Mouse (Mus musculus) adrenal gland, postnatal 4 days (tissue): ENCODE measurements at regions not wholly inside any gene's neighbourhood (a gene's known extent, or its start where the extent isn't known, plus 50 kb on each side); places are given as distances from the start of the nearest gene placed in this dataset.
"Not testable (repeated sequence)": the region's sequence is repeated elsewhere in the genome, so short reads cannot be mapped to it uniquely, and the experiment has no call there.

Experiments used
- DNase-seq, 2 experiments: peaks; one replicate each; pipeline ENCODE4 v3.0.0; 2021 to 2022; ENCODE audit warnings: low spot score in 2 of 2, mixed read lengths in 2 of 2

DNA sequence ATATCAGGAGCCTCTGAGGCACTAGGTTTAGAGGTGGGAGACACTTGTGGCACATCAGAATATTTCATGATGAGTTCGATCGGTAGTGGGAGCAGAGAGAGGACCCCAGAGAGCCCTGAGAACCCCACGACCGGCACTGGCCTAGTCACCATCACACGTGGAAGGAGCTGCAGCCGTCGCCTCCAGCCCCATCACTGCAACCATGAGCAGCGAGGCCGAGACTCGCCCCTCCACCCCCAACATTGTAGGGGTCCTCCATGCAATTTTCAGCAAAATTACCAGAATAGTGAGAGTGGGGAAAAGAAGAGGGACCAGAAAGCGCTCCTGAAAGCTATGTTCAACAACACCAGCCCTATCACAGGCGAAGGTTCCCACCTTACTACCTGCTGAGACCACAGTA lies 297.0 kb downstream of the Edem1 start:
- DNase-seq = no peak

DNA sequence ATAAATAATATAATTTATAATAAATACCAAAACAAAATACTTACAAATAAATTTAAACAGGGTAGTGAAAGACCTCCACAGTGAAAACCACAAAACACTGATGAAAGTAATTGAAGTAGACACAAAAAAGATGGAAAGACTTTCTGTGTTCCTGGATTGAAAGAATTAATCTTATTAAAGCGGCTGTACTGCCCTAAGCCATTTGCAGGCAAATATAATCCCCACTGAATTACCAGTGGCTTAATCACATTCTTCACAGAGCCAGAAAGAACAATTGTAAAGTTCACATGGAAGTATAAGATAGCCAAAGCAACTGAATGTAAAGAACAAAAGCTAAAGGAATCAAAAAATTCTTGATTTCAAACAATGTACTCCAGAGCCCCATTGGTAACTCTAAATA lies 298.8 kb downstream of the Edem1 start:
- no peak for DNase-seq

DNA sequence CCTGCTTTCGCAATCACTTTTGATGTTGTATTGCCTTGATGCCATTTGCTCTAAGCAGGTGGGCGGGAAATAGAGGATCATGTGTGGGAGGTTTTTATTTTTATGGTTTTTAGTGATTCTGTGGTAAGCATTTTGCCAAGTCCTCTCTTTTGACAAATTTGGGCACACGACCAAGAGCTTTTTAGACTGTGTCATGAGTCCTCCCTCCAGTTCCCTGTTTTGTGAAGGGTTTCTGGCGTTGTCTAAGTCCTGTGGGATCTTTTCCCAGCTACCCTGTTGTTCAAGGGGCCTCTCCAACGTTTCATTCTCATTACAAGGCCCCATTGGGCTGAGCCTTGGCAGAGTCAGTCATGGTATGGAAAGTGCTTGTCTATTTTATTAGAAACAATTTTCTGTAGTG lies 317.7 kb downstream of the Edem1 start:
- no peak for DNase-seq

DNA sequence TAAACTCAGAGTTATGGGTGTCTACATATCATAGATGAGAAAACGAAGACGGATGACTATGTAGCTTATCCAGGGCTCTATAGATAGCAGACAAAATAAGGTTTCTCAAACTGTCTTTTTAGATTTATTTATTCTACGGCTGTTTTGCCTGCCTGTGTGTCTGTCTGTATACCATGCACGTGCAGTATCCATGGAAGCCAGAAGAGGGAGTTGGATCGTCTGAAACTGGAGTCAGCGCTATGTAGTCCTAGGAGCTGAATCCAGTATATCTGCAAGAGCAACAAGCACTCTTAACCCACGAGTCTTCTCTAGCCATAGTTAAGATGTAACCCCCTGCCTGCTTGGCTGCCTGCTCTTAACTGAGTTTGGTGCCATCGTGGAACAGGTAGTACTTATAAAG lies 320.6 kb downstream of the Edem1 start:
- no peak for DNase-seq

DNA sequence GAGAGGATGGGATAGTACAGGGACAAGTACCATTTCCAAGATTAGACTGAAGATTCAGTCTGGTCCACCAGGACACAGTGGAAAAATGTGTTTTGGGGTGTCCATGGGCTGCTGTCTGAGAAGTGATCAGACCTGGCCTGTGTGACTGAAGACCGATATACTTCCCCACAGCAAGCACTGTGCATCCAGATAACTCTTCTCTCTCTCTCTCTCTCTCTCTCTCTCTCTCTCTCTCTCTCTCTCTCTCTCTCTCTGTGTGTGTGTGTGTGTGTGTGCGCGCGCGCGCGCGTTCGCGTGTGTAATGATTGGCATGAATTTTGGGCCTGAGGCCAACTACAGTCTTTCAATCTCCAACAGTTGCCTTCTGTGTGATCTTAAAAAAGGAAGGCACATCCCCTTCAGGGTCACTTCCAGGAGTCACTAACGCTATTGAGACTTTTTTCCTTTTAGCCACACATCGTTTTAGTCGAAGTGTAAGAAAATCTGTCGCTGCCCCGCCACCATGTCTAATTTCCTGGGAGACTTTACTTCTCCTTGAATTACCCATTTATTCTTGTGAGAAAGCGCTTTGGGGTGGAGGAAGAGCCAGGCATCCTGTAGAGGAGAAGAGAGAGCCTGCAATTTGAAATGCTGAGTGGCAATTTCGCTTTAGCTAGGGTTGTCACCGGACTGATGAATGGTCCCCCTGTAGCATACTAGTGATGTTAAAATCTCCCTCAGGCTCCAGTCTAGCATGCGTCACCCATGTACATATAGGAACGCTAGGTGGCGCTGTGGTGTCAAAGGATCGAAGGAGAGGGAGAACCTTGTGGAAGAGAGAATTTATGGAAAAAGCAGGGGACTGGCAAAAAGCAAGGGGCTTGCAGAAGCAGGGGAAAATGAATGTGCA lies 321.8 kb downstream of the Edem1 start:
- peak; percentile 40 to 53 for DNase-seq

DNA sequence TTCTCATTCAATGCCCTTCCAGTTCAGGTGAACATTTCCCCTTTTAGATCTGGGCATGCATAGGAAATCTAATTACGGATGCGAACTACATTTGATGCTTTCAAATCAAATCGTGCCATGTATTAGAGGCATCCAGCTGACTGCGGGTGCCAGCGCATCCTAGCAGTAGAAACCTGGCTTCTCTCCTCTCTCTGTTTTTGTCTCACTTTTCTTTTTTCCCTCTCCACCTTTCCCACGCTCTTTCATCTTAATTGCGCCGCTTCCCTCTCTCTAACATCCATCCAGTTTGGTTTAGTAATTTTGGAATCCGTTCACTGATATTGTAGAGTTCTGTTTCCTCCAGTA lies 322.4 kb downstream of the Edem1 start:
- no peak for DNase-seq

DNA sequence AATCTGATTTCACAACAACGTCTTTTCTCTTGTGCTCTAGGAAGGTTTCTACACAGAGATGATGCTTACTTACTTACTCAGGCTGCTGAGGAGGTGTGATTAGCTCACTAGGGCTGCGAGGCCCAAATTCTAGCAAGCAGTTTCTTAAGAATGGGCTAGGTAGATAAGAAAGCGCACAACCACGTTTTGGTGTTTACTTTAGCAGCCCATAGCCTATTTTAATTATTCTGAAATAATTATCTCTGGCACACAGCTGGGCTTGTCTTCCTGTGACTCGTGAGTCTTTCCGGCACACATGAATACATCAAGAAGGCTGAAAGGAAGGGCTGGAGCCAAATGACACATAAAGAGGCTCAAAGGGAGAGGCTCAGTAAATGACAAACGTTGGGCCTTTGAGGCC lies 325.2 kb downstream of the Edem1 start:
- DNase-seq = no peak

DNA sequence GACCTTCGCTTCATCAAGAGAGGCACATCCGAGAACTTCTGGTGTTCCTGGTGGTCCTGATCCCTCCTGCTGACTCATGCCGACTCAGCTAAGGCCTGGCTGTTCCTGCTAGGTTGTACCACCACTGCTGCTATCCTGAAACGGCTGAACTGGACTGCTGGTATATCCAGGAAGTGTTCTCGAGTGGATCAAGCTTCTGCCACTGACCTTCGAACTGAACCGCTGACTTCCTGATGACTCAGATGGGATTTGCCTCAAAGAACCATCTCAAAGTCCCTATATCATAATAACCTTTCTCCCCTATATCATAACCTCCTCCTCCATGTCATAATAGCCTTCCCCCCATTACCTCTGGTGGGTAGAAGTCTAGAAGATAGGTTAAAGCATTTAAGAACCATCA lies 331.1 kb downstream of the Edem1 start:
- no peak for DNase-seq

DNA sequence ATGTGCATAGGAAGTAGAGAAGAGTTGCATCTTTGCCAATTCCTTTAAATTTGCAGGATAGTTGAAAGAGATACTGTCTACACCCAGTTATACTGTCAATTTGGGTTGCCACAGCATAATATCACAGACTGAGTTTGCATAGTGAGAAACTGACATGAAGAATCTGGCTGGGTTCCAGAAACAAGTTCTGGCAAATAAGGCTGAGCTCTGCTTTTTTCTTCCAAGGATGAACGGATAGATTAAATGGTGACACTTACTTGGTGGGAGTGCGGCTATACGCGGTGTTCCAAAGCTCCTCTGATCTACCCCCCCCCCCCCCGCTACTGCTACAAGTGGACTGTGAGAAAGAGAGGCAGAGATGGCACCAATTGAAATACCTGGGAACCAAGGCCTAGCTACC lies 339.0 kb downstream of the Edem1 start:
- no peak for DNase-seq

DNA sequence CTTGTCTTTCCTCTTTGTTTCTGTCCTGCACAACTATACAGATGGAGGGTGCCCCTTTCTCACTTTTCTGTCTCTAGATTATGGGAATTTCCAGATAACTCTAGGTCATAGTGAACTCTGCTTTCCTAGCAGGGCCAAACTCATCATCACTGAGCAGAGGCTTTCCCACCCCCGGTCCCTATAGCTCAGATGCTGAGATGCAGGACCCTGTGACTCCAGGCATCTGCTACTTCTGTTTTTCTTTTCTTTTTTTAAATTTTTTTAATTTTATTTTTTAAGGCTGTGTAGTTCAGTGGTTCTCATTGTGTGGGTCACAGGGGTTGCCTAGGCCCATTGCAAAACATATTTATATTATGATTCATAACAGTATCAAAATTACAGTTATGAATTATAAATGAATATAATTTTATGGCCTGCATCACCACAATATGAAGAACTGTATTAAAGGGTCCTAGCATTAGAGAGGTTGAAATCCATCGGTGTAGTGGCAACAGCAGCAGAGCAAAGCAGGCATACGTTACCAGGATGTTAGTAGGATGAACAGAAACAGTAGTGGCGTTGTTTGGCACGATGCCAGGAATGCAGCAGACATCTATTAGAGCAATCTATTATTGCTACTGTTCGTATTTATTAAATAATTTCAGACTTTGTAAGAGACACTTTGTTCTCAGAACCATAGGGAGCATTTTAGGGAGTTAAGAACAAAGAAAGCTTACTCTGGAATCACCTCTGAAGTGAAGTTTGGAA lies 343.8 kb downstream of the Edem1 start:
- no peak for DNase-seq

DNA sequence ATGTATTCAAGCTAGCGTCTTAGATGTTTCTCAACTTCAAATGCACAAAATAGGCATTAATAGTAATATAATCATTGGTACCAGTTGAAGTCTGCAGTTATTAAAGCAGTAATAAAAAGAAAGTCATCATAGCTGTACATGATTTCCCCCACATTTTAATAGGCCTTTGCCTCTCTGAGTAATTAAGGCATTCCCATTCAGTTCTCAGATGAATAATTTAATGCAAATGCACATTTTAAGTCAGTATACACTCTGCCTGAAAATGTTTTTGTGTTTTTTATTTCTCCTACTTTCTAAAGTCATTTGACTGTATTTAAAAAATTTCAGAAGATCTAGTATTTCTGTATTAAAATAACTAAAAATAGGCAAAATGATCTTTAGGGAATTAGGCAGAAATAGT lies 344.6 kb downstream of the Edem1 start:
- DNase-seq = no peak

DNA sequence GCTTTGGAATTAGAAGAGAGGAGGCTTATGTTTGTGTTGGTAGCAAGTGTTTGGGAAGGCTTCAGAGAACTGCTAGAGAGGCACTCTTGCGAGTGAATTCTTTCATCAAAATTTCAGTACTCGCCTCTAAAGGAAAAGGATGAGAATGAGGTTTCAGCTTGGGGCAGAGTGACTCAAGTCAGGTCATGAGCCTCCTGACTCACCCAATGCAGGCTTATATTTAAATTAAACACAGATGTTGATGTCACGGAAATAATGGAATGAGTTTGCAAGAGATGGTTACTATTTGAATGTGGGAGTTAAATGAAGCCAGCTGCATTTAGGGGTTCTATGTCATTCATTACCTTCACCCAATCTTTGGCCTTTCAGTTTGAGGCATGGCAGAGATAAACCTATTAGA lies 348.4 kb downstream of the Edem1 start:
- DNase-seq = no peak

DNA sequence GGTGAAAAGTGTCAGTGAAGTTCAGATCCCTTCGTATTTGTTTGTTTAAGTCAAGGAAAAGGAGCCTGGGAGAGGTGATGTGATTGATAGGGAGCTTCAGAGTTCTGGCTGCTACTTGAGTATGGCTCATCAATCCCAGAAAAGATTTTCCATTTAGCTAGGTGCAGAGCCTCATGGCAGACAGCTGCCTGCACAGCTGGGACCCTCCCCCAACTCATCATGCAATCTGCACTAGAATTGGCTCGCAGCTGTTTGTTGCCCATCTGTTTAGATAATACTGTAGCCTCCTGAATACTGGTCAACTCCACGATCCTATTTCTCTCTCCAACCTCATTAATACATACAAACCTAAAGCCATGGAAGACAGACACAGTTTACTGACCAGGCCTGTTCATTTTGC lies 354.4 kb downstream of the Edem1 start:
- DNase-seq = no peak

DNA sequence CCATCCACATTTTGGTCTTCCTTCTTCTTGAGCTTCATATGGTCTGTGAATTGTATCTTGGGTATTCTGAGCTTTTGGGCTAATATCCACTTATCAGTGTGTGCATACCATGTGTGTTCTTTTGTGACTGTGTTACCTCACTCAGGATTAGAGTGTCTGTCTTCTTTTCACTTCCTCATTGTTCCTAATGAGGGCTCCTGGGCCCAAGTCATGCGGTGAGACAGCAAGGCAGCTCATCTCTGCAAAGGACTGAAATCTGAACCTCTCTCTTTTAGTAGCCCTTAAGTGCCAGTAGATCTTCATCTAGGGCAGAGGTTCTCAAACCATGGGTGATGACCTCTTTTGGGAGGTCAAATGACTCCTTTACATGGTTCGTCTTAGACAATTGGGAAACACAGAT lies 364.6 kb downstream of the Edem1 start:
- DNase-seq = not testable (repeated sequence)

DNA sequence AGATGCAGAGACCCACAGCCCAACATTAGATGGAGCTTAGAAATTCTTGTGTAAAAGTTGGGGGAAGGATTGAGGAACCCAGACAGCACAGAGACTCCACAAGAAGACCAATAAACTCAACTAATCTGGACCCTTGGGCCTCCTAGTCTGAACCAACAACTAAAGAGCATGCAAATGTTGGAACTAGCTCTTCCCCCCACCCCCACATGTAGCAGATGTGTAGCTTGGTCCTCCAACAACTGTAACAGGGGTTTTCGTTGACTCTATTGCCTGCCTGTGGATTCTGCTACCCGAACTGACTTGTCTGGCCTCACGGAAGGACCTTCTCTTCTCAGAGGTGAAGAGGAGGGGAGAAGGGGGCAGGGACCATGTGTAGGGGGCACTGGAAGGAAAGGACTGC lies 365.2 kb downstream of the Edem1 start:
- DNase-seq = no peak

DNA sequence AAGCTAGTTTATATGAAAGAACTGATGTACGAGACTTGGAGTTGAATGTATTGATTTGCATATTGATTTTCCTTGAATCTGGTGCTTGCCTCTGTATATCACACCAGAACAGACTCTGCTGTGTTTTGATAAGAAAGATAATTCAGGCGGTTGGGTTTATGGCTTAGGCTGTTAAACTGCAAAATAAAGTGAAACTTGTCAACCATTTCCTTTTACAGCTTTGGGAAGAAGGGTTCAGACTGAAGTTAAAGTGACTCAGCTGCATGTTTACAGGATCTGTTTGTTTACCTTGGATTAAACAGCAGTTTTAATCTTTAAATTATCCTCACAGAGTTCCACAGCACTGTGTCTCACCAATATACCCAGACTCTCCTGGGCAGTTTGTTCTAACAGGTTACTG lies 381.3 kb downstream of the Edem1 start:
- DNase-seq = no peak

DNA sequence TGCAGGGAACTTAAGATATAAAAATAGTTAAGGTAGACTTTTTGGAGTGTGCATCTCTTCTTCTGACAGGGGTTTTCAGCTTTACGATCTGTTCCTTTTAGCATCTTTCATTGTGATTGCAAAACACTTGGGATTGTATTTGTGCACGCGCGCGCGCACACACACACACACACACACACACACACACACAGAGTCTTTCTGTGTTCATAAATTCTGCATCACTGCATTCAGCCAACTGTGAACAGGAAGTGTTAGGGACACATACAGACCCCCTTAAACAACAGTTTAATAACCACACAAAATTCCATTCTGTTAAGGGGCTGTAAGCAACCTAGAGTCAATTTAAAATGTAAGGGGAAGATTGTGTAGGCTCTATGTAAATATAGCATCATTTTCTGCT lies 401.9 kb downstream of the Edem1 start:
- DNase-seq = no peak

DNA sequence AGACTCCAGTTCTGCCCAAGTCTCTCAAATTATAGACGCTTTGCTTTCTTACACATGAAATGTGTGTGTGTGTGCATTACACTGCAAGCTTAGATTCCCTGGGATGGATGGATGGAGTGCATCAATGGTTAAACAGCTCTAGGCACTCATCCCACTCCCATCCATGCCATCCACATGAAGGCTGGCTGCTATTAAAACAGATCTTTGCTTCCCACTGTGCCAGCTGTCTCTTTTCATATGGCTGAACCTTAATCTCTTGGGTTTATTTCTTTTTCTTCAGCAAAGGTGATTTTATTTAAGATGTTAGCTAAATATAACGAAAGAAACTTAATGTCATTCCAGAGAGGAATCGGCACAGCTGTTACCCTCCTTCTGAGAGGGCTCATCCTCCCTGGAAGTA lies 405.0 kb downstream of the Edem1 start:
- no peak for DNase-seq

DNA sequence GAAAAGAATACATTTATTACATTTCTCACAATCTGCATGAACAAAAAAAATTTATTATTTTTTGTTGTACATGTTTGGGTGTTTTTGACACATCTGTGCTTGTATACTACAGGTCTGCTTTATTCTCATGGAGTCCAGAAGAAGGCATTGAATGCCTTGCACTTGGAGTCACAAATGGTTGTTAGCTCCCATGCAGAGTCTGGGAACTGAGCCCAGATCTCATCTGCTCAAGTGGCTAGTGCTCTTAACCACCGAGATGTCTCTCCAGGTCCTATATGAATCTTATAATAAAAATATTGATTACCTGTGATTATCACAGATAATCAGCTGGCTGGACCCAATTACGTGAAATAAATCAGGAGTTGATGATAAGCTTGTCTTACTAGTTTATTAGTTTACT lies 417.2 kb downstream of the Edem1 start:
- DNase-seq = no peak

DNA sequence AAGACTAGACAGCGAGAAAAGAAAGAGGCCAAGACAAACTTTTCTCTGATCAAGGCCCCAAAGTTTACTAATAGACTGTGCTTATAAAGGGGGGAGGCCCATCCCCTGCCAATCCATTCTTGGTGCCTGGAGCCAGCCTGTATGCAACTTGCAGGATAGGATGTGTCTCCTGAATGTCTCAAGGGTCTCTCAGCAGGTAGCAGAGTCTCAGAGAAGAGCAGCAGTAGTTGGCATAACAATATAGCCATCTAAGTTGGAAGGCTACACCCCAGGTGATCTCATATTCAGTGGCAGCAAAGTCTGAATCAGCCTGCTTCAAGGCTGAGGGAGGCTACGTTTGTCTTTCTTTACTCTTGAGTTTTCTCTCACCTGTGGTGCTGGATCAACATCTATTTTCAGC lies 418.1 kb downstream of the Edem1 start:
- DNase-seq = not testable (repeated sequence)
